Mouse (Mus musculus): ENCODE data around the gene Camta1. TPM values are rescaled to one million over a fixed set of nuclear protein-coding genes. Genes with fewer than 3 reads are reported as not detected.

Gene Camta1
- polyA plus RNA-seq, 1 experiment, result 27.1 TPM

DNA sequence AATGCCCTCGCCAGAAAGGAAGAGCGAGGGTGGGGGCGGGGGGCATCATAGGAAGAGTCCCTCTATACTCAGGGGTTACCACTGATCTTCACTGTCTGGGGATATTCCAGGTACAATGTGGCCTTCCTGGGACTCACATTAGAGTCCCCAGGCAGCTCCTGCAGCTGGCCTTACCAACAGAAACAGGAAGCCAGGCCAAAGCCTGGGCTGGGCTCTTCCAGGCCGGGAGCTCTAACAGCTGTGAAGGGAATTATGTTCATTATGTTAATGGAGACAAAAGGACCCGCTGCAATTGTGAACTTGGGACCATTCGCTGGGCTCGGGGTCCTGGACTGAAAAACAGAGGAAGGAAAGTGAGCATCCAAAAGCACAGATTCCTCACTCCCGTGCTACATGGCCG lies 200.2 kb downstream of the Camta1 start:
- WGBS, result 85% methylated on average over 9 of the region's 9 CpGs
- no peak for DNase-seq
- H3K27me3 ChIP-seq (ENCODE audit: control insufficient read depth, insufficient read depth, low read length), result no peaks in the 10 kb centered on the region
- H3K4me1 ChIP-seq (replicated peaks; ENCODE audit: control insufficient read depth, insufficient read depth, low read length), result no peaks in the 10 kb centered on the region
- TF ChIP-seq POLR2A (IDR thresholded peaks at IDR 0.05; ENCODE audit: control insufficient read depth, extremely low read depth, insufficient read depth, low read length, poor library complexity) (no peak), CTCF (IDR thresholded peaks at IDR 0.05; ENCODE audit: borderline replicate concordance, control insufficient read depth, extremely low read depth, insufficient read depth, low read length, poor library complexity) (no peak)
- no peak overlapping the region for H3K4me3 ChIP-seq (ENCODE audit: control insufficient read depth, insufficient read depth, low read length)
- H3K36me3 ChIP-seq (ENCODE audit: control insufficient read depth, insufficient read depth, low read length), result no peaks in the 10 kb centered on the region
- no peak overlapping the region for H3K27ac ChIP-seq (ENCODE audit: control insufficient read depth, insufficient read depth, low read length)

DNA sequence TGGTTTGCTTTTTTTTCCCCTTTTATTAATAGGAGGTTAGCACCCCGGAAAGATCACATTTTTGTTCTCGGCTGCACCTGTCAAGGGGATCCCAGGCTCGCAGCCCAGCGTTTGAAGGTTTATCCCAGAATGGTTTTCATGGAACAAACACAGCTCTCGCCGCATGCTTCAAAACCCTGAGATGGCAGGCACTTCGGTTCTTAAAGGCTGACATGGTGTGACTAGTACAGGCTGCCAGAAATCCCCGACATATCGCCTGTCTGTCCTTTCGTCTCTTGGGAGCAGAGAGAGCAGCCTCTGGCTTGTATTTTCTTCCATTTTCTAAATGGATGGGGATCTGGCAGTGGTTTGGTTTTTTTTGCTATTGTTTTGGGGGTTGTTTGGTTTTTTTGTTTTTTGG lies 205.2 kb downstream of the Camta1 start:
- DNase-seq, result no peak
- TF ChIP-seq POLR2A (IDR thresholded peaks at IDR 0.05; ENCODE audit: control insufficient read depth, extremely low read depth, insufficient read depth, low read length, poor library complexity), result no peak
- TF ChIP-seq CTCF (IDR thresholded peaks at IDR 0.05; ENCODE audit: borderline replicate concordance, control insufficient read depth, extremely low read depth, insufficient read depth, low read length, poor library complexity), result no peak
- no peaks in the 10 kb centered on the region for H3K4me1 ChIP-seq (replicated peaks; ENCODE audit: control insufficient read depth, insufficient read depth, low read length)
- H3K27ac ChIP-seq (ENCODE audit: control insufficient read depth, insufficient read depth, low read length), result no peak overlapping the region
- H3K27me3 ChIP-seq (ENCODE audit: control insufficient read depth, insufficient read depth, low read length), result no peaks in the 10 kb centered on the region
- no peaks in the 10 kb centered on the region for H3K36me3 ChIP-seq (ENCODE audit: control insufficient read depth, insufficient read depth, low read length)
- 93% methylated on average over 10 of the region's 10 CpGs for WGBS
- no peak overlapping the region for H3K4me3 ChIP-seq (ENCODE audit: control insufficient read depth, insufficient read depth, low read length)

DNA sequence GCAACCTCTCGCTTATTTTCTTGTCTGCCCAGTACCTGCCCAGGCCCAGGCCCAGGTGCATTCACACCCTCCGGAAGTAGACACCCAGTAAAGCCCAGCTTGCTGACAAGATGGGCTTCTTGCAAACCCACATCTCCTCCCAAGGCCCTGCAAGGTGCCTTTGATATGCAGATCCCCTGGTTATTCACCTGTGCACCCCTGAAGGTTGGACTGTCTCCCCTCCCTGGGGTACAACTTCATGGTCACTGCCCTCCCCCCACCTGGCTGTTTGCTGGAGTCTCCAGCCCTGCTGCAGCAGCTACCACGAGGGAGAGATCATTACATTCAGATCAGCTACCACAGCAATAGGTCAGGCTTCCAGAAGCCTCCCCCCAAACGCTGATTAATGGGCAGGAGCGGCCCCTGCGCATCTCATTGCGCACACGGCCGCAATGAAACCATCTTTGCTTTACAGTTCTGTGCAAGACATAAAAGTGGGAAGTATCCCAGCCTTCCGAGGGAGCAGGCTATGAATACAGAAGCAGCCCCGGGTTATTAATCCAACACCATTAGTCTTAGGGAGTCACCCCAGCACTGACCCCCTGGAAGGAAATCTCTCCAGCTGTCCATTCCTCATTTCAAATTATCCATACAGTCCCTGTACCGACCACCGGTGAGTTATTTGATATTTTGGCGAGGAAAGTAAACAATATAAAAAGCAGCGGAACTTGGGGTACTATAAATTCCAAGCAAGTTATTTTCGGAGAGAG lies 205.9 kb downstream of the Camta1 start:
- Histone ChIP-seq H3K4me3 (ENCODE audit: control insufficient read depth, insufficient read depth, low read length) (no peak overlapping the region), H3K4me1 (replicated peaks; ENCODE audit: control insufficient read depth, insufficient read depth, low read length) (no peaks in the 10 kb centered on the region), H3K27ac (ENCODE audit: control insufficient read depth, insufficient read depth, low read length) (no peak overlapping the region), H3K36me3 (ENCODE audit: control insufficient read depth, insufficient read depth, low read length) (no peaks in the 10 kb centered on the region), H3K27me3 (ENCODE audit: control insufficient read depth, insufficient read depth, low read length) (no peaks in the 10 kb centered on the region)
- TF ChIP-seq POLR2A (IDR thresholded peaks at IDR 0.05; ENCODE audit: control insufficient read depth, extremely low read depth, insufficient read depth, low read length, poor library complexity) (no peak), CTCF (IDR thresholded peaks at IDR 0.05; ENCODE audit: borderline replicate concordance, control insufficient read depth, extremely low read depth, insufficient read depth, low read length, poor library complexity) (no peak)
- no peak for DNase-seq
- 78% methylated on average over 16 of the region's 16 CpGs for WGBS

DNA sequence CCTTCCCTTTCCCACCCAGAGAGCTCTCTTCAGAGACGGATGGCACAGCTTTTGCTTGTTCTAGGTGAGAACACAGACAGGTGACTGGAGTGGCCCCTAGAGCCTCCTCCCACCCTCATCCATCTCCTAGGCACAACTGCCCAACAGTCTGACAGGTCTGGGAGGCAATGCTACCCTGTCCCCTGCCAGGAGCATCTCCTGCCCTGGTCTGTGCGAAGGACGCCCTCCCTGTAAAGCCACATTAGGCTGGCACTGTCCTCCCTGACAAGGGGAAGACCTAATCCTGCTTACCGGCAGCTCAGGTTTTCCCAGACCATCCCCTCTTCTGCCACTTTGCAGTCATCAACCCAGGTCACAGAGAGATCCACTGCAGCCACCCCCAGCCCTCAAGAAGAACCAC lies 206.4 kb downstream of the Camta1 start:
- no peak for TF ChIP-seq CTCF (IDR thresholded peaks at IDR 0.05; ENCODE audit: borderline replicate concordance, control insufficient read depth, extremely low read depth, insufficient read depth, low read length, poor library complexity)
- no peak for TF ChIP-seq POLR2A (IDR thresholded peaks at IDR 0.05; ENCODE audit: control insufficient read depth, extremely low read depth, insufficient read depth, low read length, poor library complexity)
- Histone ChIP-seq H3K4me1 (replicated peaks; ENCODE audit: control insufficient read depth, insufficient read depth, low read length) (no peaks in the 10 kb centered on the region), H3K27me3 (ENCODE audit: control insufficient read depth, insufficient read depth, low read length) (no peaks in the 10 kb centered on the region), H3K27ac (ENCODE audit: control insufficient read depth, insufficient read depth, low read length) (no peak overlapping the region), H3K36me3 (ENCODE audit: control insufficient read depth, insufficient read depth, low read length) (no peaks in the 10 kb centered on the region), H3K4me3 (ENCODE audit: control insufficient read depth, insufficient read depth, low read length) (no peak overlapping the region)
- no peak for DNase-seq
- WGBS, result 87% methylated on average over 4 of the region's 4 CpGs

DNA sequence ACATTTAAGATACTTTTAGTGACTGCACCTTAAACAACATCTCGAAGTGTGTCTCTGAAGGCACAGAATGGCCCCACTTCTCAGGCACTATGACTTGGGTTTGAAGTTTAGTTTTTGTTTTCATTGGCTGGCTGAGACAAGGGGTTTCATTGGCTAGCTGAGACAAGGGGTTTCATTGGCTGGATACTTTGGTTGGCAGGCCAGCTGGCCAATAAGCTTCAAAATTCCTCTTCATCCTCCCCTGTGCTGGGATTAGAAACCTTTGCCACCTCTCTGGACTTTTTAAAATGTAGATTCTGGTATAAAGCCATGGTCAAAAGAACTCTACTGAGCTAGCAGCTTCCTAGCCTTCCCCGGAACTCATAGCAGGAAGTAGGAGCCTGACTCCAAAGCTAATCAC lies 219.3 kb downstream of the Camta1 start:
- H3K27ac ChIP-seq (ENCODE audit: control insufficient read depth, insufficient read depth, low read length), result no peak overlapping the region
- H3K4me3 ChIP-seq (ENCODE audit: control insufficient read depth, insufficient read depth, low read length), result no peak overlapping the region
- DNase-seq, result no peak
- 81% methylated on average over 2 of the region's 2 CpGs for WGBS
- no peaks in the 10 kb centered on the region for H3K27me3 ChIP-seq (ENCODE audit: control insufficient read depth, insufficient read depth, low read length)
- no peaks in the 10 kb centered on the region for H3K4me1 ChIP-seq (replicated peaks; ENCODE audit: control insufficient read depth, insufficient read depth, low read length)
- H3K36me3 ChIP-seq (ENCODE audit: control insufficient read depth, insufficient read depth, low read length), result no peaks in the 10 kb centered on the region
- no peak for TF ChIP-seq POLR2A (IDR thresholded peaks at IDR 0.05; ENCODE audit: control insufficient read depth, extremely low read depth, insufficient read depth, low read length, poor library complexity)
- no peak for TF ChIP-seq CTCF (IDR thresholded peaks at IDR 0.05; ENCODE audit: borderline replicate concordance, control insufficient read depth, extremely low read depth, insufficient read depth, low read length, poor library complexity)

DNA sequence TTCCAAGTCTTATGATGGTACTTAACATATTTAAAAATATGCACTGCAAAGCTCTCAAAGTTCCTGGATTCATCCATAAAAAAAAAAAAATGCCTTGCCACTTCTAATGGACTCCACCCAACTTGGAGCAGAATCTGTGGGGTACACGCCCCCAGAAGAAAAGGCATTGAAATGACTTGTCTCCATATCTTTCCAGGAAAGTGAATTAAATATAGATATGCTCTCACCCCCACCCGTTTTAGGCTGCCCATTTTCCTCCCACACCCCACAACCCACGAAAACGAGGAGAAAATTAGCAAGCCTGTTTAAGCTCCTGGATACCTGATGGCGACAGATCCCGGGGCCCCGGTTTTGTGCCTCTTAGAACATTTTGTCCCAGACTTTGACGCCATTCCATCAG lies 220.7 kb downstream of the Camta1 start:
- DNase-seq, result no peak
- Histone ChIP-seq H3K4me1 (replicated peaks; ENCODE audit: control insufficient read depth, insufficient read depth, low read length) (no peaks in the 10 kb centered on the region), H3K36me3 (ENCODE audit: control insufficient read depth, insufficient read depth, low read length) (no peaks in the 10 kb centered on the region), H3K27ac (ENCODE audit: control insufficient read depth, insufficient read depth, low read length) (no peak overlapping the region), H3K27me3 (ENCODE audit: control insufficient read depth, insufficient read depth, low read length) (no peaks in the 10 kb centered on the region), H3K4me3 (ENCODE audit: control insufficient read depth, insufficient read depth, low read length) (no peak overlapping the region)
- TF ChIP-seq CTCF (IDR thresholded peaks at IDR 0.05; ENCODE audit: borderline replicate concordance, control insufficient read depth, extremely low read depth, insufficient read depth, low read length, poor library complexity) (no peak), POLR2A (IDR thresholded peaks at IDR 0.05; ENCODE audit: control insufficient read depth, extremely low read depth, insufficient read depth, low read length, poor library complexity) (no peak)
- WGBS, result 81% methylated on average over 8 of the region's 8 CpGs

DNA sequence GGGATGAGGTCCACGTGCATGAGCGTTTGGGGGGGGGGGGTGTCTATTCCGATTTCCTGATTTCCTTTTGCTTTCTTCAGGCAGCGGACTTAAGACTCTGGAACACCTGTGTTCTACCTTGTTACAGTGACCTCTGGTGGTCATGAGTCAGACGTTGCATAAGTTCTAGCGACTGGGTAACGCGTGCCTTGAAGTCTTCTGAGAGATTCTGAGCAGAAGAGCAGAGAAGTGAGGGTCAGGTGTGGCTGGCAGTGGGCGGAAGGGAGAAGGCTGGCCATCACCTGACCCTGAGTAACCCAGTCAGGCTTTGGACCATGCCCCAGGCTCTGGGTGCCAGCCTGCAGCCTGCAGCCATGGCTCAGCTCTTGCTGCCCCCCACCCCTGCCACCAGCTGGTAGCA lies 222.7 kb downstream of the Camta1 start:
- H3K4me1 ChIP-seq (replicated peaks; ENCODE audit: control insufficient read depth, insufficient read depth, low read length), result no peaks in the 10 kb centered on the region
- no peak for TF ChIP-seq CTCF (IDR thresholded peaks at IDR 0.05; ENCODE audit: borderline replicate concordance, control insufficient read depth, extremely low read depth, insufficient read depth, low read length, poor library complexity)
- no peak for TF ChIP-seq POLR2A (IDR thresholded peaks at IDR 0.05; ENCODE audit: control insufficient read depth, extremely low read depth, insufficient read depth, low read length, poor library complexity)

More for the DNA sequence above, 222.7 kb downstream of the Camta1 start:
- no peak overlapping the region for H3K4me3 ChIP-seq (ENCODE audit: control insufficient read depth, insufficient read depth, low read length)
- no peak overlapping the region for H3K27ac ChIP-seq (ENCODE audit: control insufficient read depth, insufficient read depth, low read length)
- no peaks in the 10 kb centered on the region for H3K36me3 ChIP-seq (ENCODE audit: control insufficient read depth, insufficient read depth, low read length)
- no peak for DNase-seq
- WGBS, result 31% methylated on average over 9 of the region's 9 CpGs
- no peaks in the 10 kb centered on the region for H3K27me3 ChIP-seq (ENCODE audit: control insufficient read depth, insufficient read depth, low read length)
